ENCODE assay signal across 25 mouse cellular contexts in genomic region chr11:110707328-110707727, GRCm38 (mm10).
DNase-seq lines count a peak whose midpoint lies in the region; ATAC-seq lines count a peak whose summit lies in the region.
"Had no signal": no experiment of that assay in that cellular context is flagged by ENCODE, and none has a peak within 500 bp of the region (broad histone marks: within the 10 kb centered on the region; RNA-seq: fewer than 3 reads in every experiment).

No protein-coding gene starts in this region.

- 49% methylated on average over 4 of the region's 4 CpGs for WGBS in forebrain, embryonic 14.5 days
- 85% methylated on average over 4 of the region's 4 CpGs for WGBS in forebrain, embryonic 10.5 days
- WGBS in forebrain, embryonic 16.5 days: 39% methylated on average over 4 of the region's 4 CpGs
- WGBS in liver, embryonic 12.5 days (ENCODE audit: insufficient replicate concordance): 55% methylated on average over 4 of the region's 4 CpGs

- ATAC-seq in forebrain, embryonic 14.5 days: peak; percentile 42; the same call in 1 of the 2 replicates
- ATAC-seq in forebrain, embryonic 16.5 days: peak; percentile 87
- ATAC-seq in liver, embryonic 12.5 days: no peak
- ATAC-seq: intestine, embryonic 15.5 days; lung, postnatal 0 days; midbrain, embryonic 16.5 days had no signal

- no peaks in the 10 kb centered on the region for H3K9me3 ChIP-seq in forebrain, embryonic 14.5 days (replicated peaks; ENCODE audit: control insufficient read depth, low read length)
- H3K9me3 ChIP-seq in forebrain, embryonic 10.5 days: no peaks in the 10 kb centered on the region
- no peaks in the 10 kb centered on the region for H3K9me3 ChIP-seq in forebrain, embryonic 16.5 days (ENCODE audit: control insufficient read depth, low read length)
- no peaks in the 10 kb centered on the region for H3K9me3 ChIP-seq in liver, embryonic 12.5 days (replicated peaks)
- H3K9me3 ChIP-seq: embryonic facial prominence, embryonic 10.5 days; hindbrain, embryonic 15.5 days; intestine, embryonic 15.5 days; limb, embryonic 10.5 days had no signal

- no peak overlapping the region for H3K4me3 ChIP-seq in forebrain, embryonic 14.5 days (ENCODE audit: low read depth, low read length)
- H3K4me3 ChIP-seq in forebrain, embryonic 10.5 days: no peak overlapping the region
- H3K4me3 ChIP-seq in forebrain, embryonic 16.5 days (replicated peaks; ENCODE audit: low read length): no peak overlapping the region
- H3K4me3 ChIP-seq in liver, embryonic 12.5 days: no peak overlapping the region
- H3K4me3 ChIP-seq: embryonic facial prominence, embryonic 10.5 days; hindbrain, embryonic 15.5 days; intestine, embryonic 15.5 days; limb, embryonic 10.5 days had no signal

- no peak overlapping the region for H3K27ac ChIP-seq in forebrain, embryonic 14.5 days (ENCODE audit: low read depth, low read length)
- H3K27ac ChIP-seq in forebrain, embryonic 10.5 days: no peak overlapping the region
- H3K27ac ChIP-seq in forebrain, embryonic 16.5 days (ENCODE audit: low read length): peak overlapping the region; percentile 61
- no peak overlapping the region for H3K27ac ChIP-seq in liver, embryonic 12.5 days
- H3K27ac ChIP-seq: embryonic facial prominence, embryonic 10.5 days; hindbrain, embryonic 15.5 days; intestine, embryonic 15.5 days; limb, embryonic 10.5 days; macrophage; stomach, postnatal 0 days had no signal

- peak; percentile 47 for DNase-seq in forebrain, embryonic 14.5 days (ENCODE audit: low spot score)
- no peak for DNase-seq in forebrain, embryonic 10.5 days (ENCODE audit: extremely low spot score, low spot score)
- DNase-seq in left cerebral cortex, postnatal 14 days (ENCODE audit: low spot score in 2 of 2): peak; percentile 7 to 33
- DNase-seq in left cerebral cortex, postnatal 36 days (ENCODE audit: low spot score in 2 of 2): no peak
- peak; percentile 3 to 64 for DNase-seq in layer of hippocampus, postnatal 14 days (ENCODE audit: low spot score in 2 of 2)
- DNase-seq in thymus, postnatal 0 days (ENCODE audit: low spot score): no peak
- DNase-seq: adrenal gland, postnatal 10 days; cerebellum, adult 11-12 months; cerebellum, postnatal 10 days; gastrocnemius, postnatal 10 days; kidney, adult 8-10 months; kidney, postnatal 14 days; liver; thymus, postnatal 14 days had no signal

- H3K9ac ChIP-seq in forebrain, embryonic 14.5 days (ENCODE audit: low read length): no peak overlapping the region
- no peak overlapping the region for H3K9ac ChIP-seq in forebrain, embryonic 16.5 days (replicated peaks; ENCODE audit: low read depth, low read length)
- H3K9ac ChIP-seq in liver, embryonic 12.5 days: no peak overlapping the region
- H3K9ac ChIP-seq: hindbrain, embryonic 15.5 days; intestine, embryonic 15.5 days had no signal

- H3K4me1 ChIP-seq in forebrain, embryonic 14.5 days (ENCODE audit: control insufficient read depth, insufficient read depth, low read length): no peaks in the 10 kb centered on the region
- no peaks in the 10 kb centered on the region for H3K4me1 ChIP-seq in forebrain, embryonic 10.5 days
- no peaks in the 10 kb centered on the region; the same call in 1 of the 2 replicates for H3K4me1 ChIP-seq in forebrain, embryonic 16.5 days (replicated peaks; ENCODE audit: control insufficient read depth, insufficient read depth, low read length)
- no peaks in the 10 kb centered on the region for H3K4me1 ChIP-seq in liver, embryonic 12.5 days
- H3K4me1 ChIP-seq: embryonic facial prominence, embryonic 10.5 days; hindbrain, embryonic 15.5 days; intestine, embryonic 15.5 days; limb, embryonic 10.5 days had no signal

- no peak overlapping the region for H3K4me2 ChIP-seq in forebrain, embryonic 14.5 days (ENCODE audit: low read length)
- H3K4me2 ChIP-seq in forebrain, embryonic 16.5 days (ENCODE audit: low read length): no peak overlapping the region
- no peak overlapping the region for H3K4me2 ChIP-seq in liver, embryonic 12.5 days
- H3K4me2 ChIP-seq: heart, embryonic 11.5 days; hindbrain, embryonic 15.5 days; intestine, embryonic 15.5 days had no signal

- intact Hi-C loops in left cerebral cortex, postnatal 14 days (cut with DNase I): no loop called here
- intact Hi-C loops in left cerebral cortex, postnatal 36 days (cut with DNase I): loop anchor here (10.0 kb wide), 1 partner anchor 123 kb away; no protein-coding TSS in a partner anchor

- H3K36me3 ChIP-seq in forebrain, embryonic 14.5 days (ENCODE audit: control insufficient read depth, insufficient read depth, low read length): no peaks in the 10 kb centered on the region
- H3K36me3 ChIP-seq in forebrain, embryonic 10.5 days (replicated peaks): no peaks in the 10 kb centered on the region
- no peaks in the 10 kb centered on the region for H3K36me3 ChIP-seq in forebrain, embryonic 16.5 days (ENCODE audit: control insufficient read depth, insufficient read depth)
- H3K36me3 ChIP-seq in liver, embryonic 12.5 days: no peaks in the 10 kb centered on the region
- H3K36me3 ChIP-seq: embryonic facial prominence, embryonic 10.5 days; hindbrain, embryonic 15.5 days; intestine, embryonic 15.5 days; limb, embryonic 10.5 days had no signal

- H3K27me3 ChIP-seq in forebrain, embryonic 14.5 days (replicated peaks; ENCODE audit: control insufficient read depth, insufficient read depth, low read length): no peaks in the 10 kb centered on the region
- H3K27me3 ChIP-seq in forebrain, embryonic 10.5 days (ENCODE audit: poor library complexity, severe bottlenecking): no peaks in the 10 kb centered on the region
- no peaks in the 10 kb centered on the region for H3K27me3 ChIP-seq in forebrain, embryonic 16.5 days (replicated peaks; ENCODE audit: control insufficient read depth, insufficient read depth, low read length)
- H3K27me3 ChIP-seq in liver, embryonic 12.5 days (replicated peaks): no peaks in the 10 kb centered on the region
- H3K27me3 ChIP-seq: hindbrain, embryonic 15.5 days; intestine, embryonic 15.5 days had no signal

Comparison
In these comparisons a context has a peak if more than half of its experiments do, and no peak if none do; other contexts are left out.
1. DNase-seq: peak in forebrain, embryonic 14.5 days (single experiment), left cerebral cortex, postnatal 14 days (2 of 2) and layer of hippocampus, postnatal 14 days (2 of 2); none in forebrain, embryonic 10.5 days (single experiment), left cerebral cortex, postnatal 36 days (0 of 2) and thymus, postnatal 0 days (single experiment).